Comparison of ENCODE assay signal across 18 mouse cellular contexts in genomic region chr8:46232798-46233197, GRCm38 (mm10). TPM values are rescaled to one million over a fixed set of nuclear protein-coding genes. Genes with fewer than 3 reads are reported as not detected.
A peak's percentile ranks its signal among the peaks of the same experiment; 100 is the strongest.
DNase-seq lines count a peak whose midpoint lies in the region; ATAC-seq and TF ChIP-seq lines count a peak whose summit lies in the region.
"Had no signal": no experiment of that assay in that cellular context is flagged by ENCODE, and none has a peak within 500 bp of the region (broad histone marks: within the 10 kb centered on the region; RNA-seq: fewer than 3 reads in every experiment).

No protein-coding gene starts in this region.

- WGBS in hindbrain, postnatal 0 days: 37% methylated on average over 8 of the region's 8 CpGs
- WGBS in hindbrain, embryonic 13.5 days: 50% methylated on average over 8 of the region's 8 CpGs
- WGBS in kidney, adult 2 months: 57% methylated on average over 8 of the region's 8 CpGs

- no peak for TF ChIP-seq POLR2A in brain, embryonic 14.5 days (IDR thresholded peaks at IDR 0.05; ENCODE audit: borderline replicate concordance, extremely low read depth, insufficient read depth, insufficient read length, poor library complexity, severe bottlenecking)
- TF ChIP-seq POLR2A in kidney, adult 2 months (IDR thresholded peaks at IDR 0.05; ENCODE audit: low read depth, low read length): no peak

- no peaks in the 10 kb centered on the region for H3K4me1 ChIP-seq in hindbrain, postnatal 0 days (ENCODE audit: insufficient read depth, low read length)
- no peaks in the 10 kb centered on the region; the same call in 1 of the 2 replicates for H3K4me1 ChIP-seq in hindbrain, embryonic 13.5 days (replicated peaks)
- H3K4me1 ChIP-seq in kidney, adult 2 months (ENCODE audit: control insufficient read depth, insufficient read depth, low read length): no peaks in the 10 kb centered on the region
- H3K4me1 ChIP-seq: embryonic facial prominence, embryonic 15.5 days; intestine, embryonic 15.5 days had no signal

- H3K9me3 ChIP-seq in hindbrain, postnatal 0 days (ENCODE audit: low read length): no peaks in the 10 kb centered on the region
- H3K9me3 ChIP-seq in hindbrain, embryonic 13.5 days: no peaks in the 10 kb centered on the region
- H3K9me3 ChIP-seq: embryonic facial prominence, embryonic 15.5 days; forebrain, embryonic 10.5 days; intestine, embryonic 15.5 days had no signal

- ATAC-seq in hindbrain, postnatal 0 days: peak; percentile 53; the same call in 1 of the 2 replicates
- no peak for ATAC-seq in hindbrain, embryonic 13.5 days (ENCODE audit: low FRiP score)
- ATAC-seq: intestine, embryonic 15.5 days had no signal

- peak; percentile 26 for DNase-seq in gastrocnemius, postnatal 10 days
- DNase-seq in gastrocnemius, postnatal 4 days (ENCODE audit: low spot score in 2 of 2): no peak
- peak; percentile 37 for DNase-seq in hindbrain, postnatal 0 days (ENCODE audit: low spot score)
- DNase-seq in right cerebral cortex, postnatal 10 days (ENCODE audit: low spot score in 2 of 2): peak; percentile 64 to 71
- no peak for DNase-seq in right cerebral cortex, adult 2 months (ENCODE audit: low spot score in 2 of 2)
- DNase-seq in brain, embryonic 14.5 days (ENCODE audit: low read depth): peak; percentile 13
- DNase-seq in kidney, adult 2 months: no peak
- DNase-seq: adrenal gland, adult 2 months; adrenal gland, postnatal 25 days; cerebellum, adult 11 months; cerebellum, adult 8-10 months; cerebellum, postnatal 14 days; embryo, embryonic 11 days had no signal

- no peak for TF ChIP-seq CTCF in hindbrain, postnatal 0 days (IDR thresholded peaks at IDR 0.05; ENCODE audit: low read depth)
- no peak for TF ChIP-seq CTCF in brain, embryonic 14.5 days (IDR thresholded peaks at IDR 0.05; ENCODE audit: borderline replicate concordance, extremely low read depth, insufficient read depth, insufficient read length)
- no peak for TF ChIP-seq CTCF in kidney, adult 2 months (conservative IDR thresholded peaks at IDR 0.05; ENCODE audit: insufficient read depth, insufficient read length, low read depth, low read length)

- no peak overlapping the region for H3K27ac ChIP-seq in hindbrain, postnatal 0 days
- H3K27ac ChIP-seq in hindbrain, embryonic 13.5 days: no peak overlapping the region
- no peak overlapping the region for H3K27ac ChIP-seq in kidney, adult 2 months (ENCODE audit: insufficient read depth, low read depth, low read length)
- H3K27ac ChIP-seq: embryonic facial prominence, embryonic 15.5 days; forebrain, embryonic 10.5 days; intestine, embryonic 15.5 days had no signal

- no peak overlapping the region for H3K4me3 ChIP-seq in hindbrain, postnatal 0 days (ENCODE audit: low read length)
- no peak overlapping the region for H3K4me3 ChIP-seq in hindbrain, embryonic 13.5 days
- no peak overlapping the region for H3K4me3 ChIP-seq in kidney, adult 2 months (ENCODE audit: insufficient read depth, low read depth, low read length)
- H3K4me3 ChIP-seq: embryonic facial prominence, embryonic 15.5 days; erythroblast, embryonic 14.5 days; forebrain, embryonic 10.5 days; intestine, embryonic 15.5 days had no signal

- H3K4me2 ChIP-seq in hindbrain, postnatal 0 days (ENCODE audit: low read depth, low read length): no peak overlapping the region
- no peak overlapping the region for H3K4me2 ChIP-seq in hindbrain, embryonic 13.5 days
- H3K4me2 ChIP-seq: embryonic facial prominence, embryonic 15.5 days; intestine, embryonic 15.5 days had no signal

- H3K27me3 ChIP-seq in hindbrain, postnatal 0 days (ENCODE audit: insufficient read depth, low read length): no peaks in the 10 kb centered on the region
- 0 out of 2 replicates have a peak, but pooled peaks cover 12% of the 10 kb centered on the region for H3K27me3 ChIP-seq in hindbrain, embryonic 13.5 days
- no peaks in the 10 kb centered on the region for H3K27me3 ChIP-seq in kidney, adult 2 months (replicated peaks; ENCODE audit: control insufficient read depth, insufficient read depth, low read length)
- H3K27me3 ChIP-seq: embryonic facial prominence, embryonic 15.5 days; intestine, embryonic 15.5 days had no signal

- no peak overlapping the region for H3K9ac ChIP-seq in hindbrain, postnatal 0 days (replicated peaks; ENCODE audit: low read length)
- H3K9ac ChIP-seq in hindbrain, embryonic 13.5 days: no peak overlapping the region
- H3K9ac ChIP-seq: embryonic facial prominence, embryonic 15.5 days; intestine, embryonic 15.5 days had no signal

- no peaks in the 10 kb centered on the region for H3K36me3 ChIP-seq in hindbrain, postnatal 0 days (ENCODE audit: insufficient read depth, low read length)
- H3K36me3 ChIP-seq in hindbrain, embryonic 13.5 days: no peaks in the 10 kb centered on the region
- no peaks in the 10 kb centered on the region for H3K36me3 ChIP-seq in kidney, adult 2 months (ENCODE audit: control insufficient read depth, insufficient read depth, low read length)
- H3K36me3 ChIP-seq: embryonic facial prominence, embryonic 15.5 days; forebrain, embryonic 10.5 days; intestine, embryonic 15.5 days had no signal

RNA-seq across cellular contexts. Expression of gene Slc25a4, which starts 21.7 kb away (rescaled TPM):
- total RNA-seq in gastrocnemius, postnatal 10 days (2021): 1,000 to 10,000 TPM; 2,072 to 2,481 TPM
- total RNA-seq in gastrocnemius, postnatal 4 days (2021): 1,000 to 10,000 TPM; 1,578 to 1,616 TPM
- total RNA-seq in hindbrain, postnatal 0 days (2014; rRNA removed): 1,071 and 1,180 TPM in 2 replicates
- 1,213 and 1,215 TPM in 2 replicates for polyA plus RNA-seq in hindbrain, postnatal 0 days (2015; fragmentation: Nextera tagmentation; extraction: Ambion mirVana)
- polyA plus RNA-seq in hindbrain, embryonic 13.5 days (2015; fragmentation: Nextera tagmentation; extraction: Ambion mirVana): 799 and 807 TPM in 2 replicates
- 541 and 572 TPM in 2 replicates for polyA plus RNA-seq in brain, embryonic 14.5 days (2012; rRNA removed)
- 502 TPM in 2 replicates for polyA plus RNA-seq in kidney, adult 2 months (2012; rRNA removed)

Comparison
In these comparisons a context has a peak if more than half of its experiments do, and no peak if none do; other contexts are left out.
1. DNase-seq: peak in gastrocnemius, postnatal 10 days (single experiment), hindbrain, postnatal 0 days (single experiment), right cerebral cortex, postnatal 10 days (2 of 2) and brain, embryonic 14.5 days (single experiment); none in gastrocnemius, postnatal 4 days (0 of 2), right cerebral cortex, adult 2 months (0 of 2) and kidney, adult 2 months (single experiment).